Mouse (Mus musculus) large intestine, adult 2 months (tissue): ENCODE measurements around the gene Ube2l6. TPM values are rescaled to one million over a fixed set of nuclear protein-coding genes. Genes with fewer than 3 reads are reported as not detected.

ENCODE experiments used
- DNase-seq: peaks from one replicate; pipeline ENCODE4 v3.0.0-alpha.2; 2012; ENCODE audit warnings: low read depth, low spot score
- WGBS: fragments of 180-500 bp; shearing (Covaris S2); methylation state at CpG from one replicate; pipeline ENCODE4 v1.1.7; 2018; 5-methylcytosine and 5-hydroxymethylcytosine counted together
- polyA plus RNA-seq: library from polyadenylated mRNA; depleted of rRNA; stranded (reverse); fragments of >200 nt; gene quantifications from 2 replicates; pipeline ENCODE4 v1.2.3, GENCODE M21; 2012; rRNA removed

Ube2l6 gene
- 59.1 and 85.6 TPM in 2 replicates for polyA plus RNA-seq

DNA sequence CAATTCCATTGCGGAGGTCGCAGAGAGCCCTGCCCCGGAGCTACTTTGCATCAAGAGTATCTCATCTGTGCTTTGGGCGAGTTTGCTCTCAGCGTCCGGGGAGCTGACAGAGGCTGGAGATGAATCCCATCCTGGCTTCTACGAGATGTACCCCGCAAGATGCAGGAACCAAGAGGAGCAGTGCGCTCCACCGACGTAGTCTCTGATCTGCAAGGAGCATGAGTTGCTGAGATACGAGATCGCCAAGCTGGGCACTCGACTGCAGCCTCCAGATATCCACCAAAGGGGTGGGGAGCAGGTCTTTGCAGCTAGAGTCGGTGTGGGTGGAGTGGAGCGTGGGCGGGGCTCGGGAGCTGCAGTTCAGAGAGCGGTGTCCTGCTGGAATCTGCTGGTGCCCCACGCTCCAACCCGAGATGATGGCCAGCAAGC lies at the start of gene Ube2l6:
Ube2l6 (plus strand) TSS at position 336 of the 429 bp plus-strand sequence.
- DNase-seq, result peak; percentile 29
- 1% methylated on average over 21 of the region's 21 CpGs for WGBS

GRCm38 (mm10) chr2:84750115-84750514 lies 48.5 kb upstream of the Ube2l6 start:
- DNase-seq, result no peak
- 42% methylated on average over 6 of the region's 6 CpGs for WGBS

DNA sequence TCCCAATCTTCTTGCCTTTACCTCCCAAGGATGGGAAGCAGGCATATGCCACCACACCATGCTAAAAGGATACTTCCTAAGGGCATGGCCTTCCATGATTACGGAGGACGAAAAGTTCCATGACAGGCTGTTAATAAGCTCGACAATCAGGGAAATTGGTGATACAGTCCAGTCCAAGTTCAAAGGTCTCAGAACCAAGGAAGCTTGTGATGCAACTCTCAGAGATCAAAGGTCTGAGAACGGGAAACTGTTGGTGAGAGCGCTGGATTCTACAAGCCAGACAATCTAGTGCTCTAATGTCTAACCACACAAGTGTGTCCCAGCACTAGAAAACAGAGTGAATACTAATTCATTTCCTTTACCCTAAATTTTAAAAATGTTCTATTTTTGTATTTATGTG lies 42.4 kb upstream of the Ube2l6 start:
- 47% methylated on average over 5 of the region's 5 CpGs for WGBS
- no peak for DNase-seq

DNA sequence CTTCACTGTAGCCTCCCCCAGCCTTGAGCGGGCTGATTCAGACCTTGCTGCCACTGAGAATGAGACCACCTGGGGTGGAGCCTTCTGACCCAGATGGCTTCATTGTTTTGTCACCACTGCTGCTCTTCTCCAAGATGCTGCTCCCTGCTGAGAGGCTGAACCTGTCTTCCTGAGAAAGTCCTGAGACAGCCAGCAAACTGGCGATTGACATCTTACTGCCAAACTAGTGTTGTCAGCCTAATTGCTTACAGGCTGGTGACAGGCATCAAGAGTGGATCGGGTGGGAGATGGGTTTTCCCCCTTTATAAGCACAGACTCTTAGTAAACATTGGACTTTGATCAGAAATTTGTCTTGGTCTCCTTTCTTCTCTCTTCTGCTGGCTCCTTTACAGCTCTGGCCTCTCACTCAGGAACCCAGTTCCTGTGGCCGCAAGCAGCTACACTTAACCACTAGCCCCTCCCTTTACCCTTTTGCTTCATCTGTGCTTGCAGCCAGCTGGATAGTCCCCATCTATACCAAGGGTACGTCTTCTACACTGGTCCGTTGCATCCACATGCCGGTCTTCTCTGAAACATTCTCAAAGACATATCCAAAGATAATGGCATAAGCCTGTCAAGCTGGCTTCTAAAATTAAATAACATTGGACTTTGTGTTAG lies 41.5 kb upstream of the Ube2l6 start:
- 71% methylated on average over 7 of the region's 7 CpGs for WGBS

GRCm38 (mm10) chr2:84758542-84759127 lies 40.0 kb upstream of the Ube2l6 start:
- no peak for DNase-seq
- 1% methylated on average over 2 of the region's 2 CpGs for WGBS

More for the DNA sequence above, 41.5 kb upstream of the Ube2l6 start:
- DNase-seq, result no peak

DNA sequence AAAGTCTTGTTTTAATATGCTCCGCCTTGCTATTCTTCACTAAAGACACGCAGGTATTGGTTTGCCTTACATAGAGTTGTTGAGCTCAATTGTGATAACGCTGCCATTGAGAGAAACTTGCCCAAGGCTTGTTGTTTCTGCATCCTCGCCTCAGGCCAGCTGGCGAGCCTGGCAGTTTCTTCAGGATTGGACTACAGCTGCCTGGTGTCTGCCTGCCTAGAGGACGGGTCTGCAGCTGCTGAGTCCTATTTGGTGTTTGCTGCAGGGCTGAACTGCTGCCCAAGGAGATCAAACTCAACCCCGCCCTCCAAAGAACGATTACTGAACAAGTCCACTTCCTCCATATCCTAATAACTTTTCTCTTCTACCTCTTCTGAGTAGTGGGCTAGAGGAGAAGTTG lies 37.9 kb upstream of the Ube2l6 start:
- no peak for DNase-seq
- WGBS, result 55% methylated on average over 8 of the region's 8 CpGs

- DNase-seq, result no peak
- WGBS, result 63% methylated on average over 3 of the region's 3 CpGs
These were observed 37.3 kb upstream of the Ube2l6 start for GRCm38 (mm10) chr2:84761309-84761708.

DNA sequence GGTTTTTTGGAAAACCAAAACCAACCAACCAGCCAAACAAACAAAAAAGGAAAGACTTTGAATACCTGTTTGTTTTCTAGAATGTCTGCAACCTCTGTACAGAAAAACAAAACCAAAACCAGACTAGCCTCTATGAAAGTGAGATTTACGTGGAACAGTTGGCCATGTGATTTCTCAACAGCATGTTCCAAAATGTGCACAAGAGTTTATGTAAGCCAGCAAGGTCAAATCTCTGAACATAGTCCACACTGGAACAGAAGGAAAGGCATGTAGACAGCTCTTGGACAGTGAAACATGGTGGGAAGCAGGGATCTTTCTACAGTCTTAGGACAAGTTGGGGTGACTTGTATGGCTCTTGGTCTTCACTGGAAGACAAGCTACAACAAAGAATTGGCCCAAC lies 36.8 kb upstream of the Ube2l6 start:
- 63% methylated on average over 1 of the region's 1 CpGs for WGBS
- no peak for DNase-seq

GRCm38 (mm10) chr2:84762295-84762694 lies 36.3 kb upstream of the Ube2l6 start:
- DNase-seq, result no peak
- 63% methylated on average over 4 of the region's 4 CpGs for WGBS

- DNase-seq, result no peak
These were observed 35.8 kb upstream of the Ube2l6 start for GRCm38 (mm10) chr2:84762818-84763217.

DNA sequence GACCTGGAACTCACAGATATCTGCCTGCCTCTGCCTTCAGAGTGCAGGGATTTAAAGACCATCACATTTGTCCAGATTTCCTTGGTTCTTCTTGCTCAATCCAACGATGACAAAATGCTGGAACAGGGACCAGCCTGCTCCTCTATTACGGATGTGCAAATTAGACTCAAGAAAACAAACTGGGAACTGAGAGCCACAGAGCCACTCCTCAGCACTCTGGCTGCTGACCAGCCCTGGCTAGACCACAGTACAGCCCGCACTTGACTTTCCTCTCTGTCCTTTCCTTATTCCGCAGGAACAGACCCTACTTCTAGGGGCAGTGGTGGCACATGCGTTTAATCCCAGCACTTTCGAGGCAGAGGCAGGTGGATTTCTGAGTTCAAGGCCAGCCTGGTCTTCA lies 28.1 kb upstream of the Ube2l6 start:
- 62% methylated on average over 6 of the region's 6 CpGs for WGBS
- DNase-seq, result no peak

More at GRCm38 (mm10) chr2:84762818-84763217, 35.8 kb upstream of the Ube2l6 start:
- WGBS, result 43% methylated on average over 1 of the region's 1 CpGs

GRCm38 (mm10) chr2:84772454-84772853 lies 26.2 kb upstream of the Ube2l6 start:
- DNase-seq, result no peak
- WGBS, result 71% methylated on average over 4 of the region's 4 CpGs

GRCm38 (mm10) chr2:84773195-84773594 lies 25.4 kb upstream of the Ube2l6 start:
- 67% methylated on average over 5 of the region's 5 CpGs for WGBS
- DNase-seq, result no peak

- no peak for DNase-seq
- 12% methylated on average over 15 of the region's 15 CpGs for WGBS
These were observed 23.9 kb upstream of the Ube2l6 start for GRCm38 (mm10) chr2:84774751-84775150.

GRCm38 (mm10) chr2:84775241-84775640 lies 23.4 kb upstream of the Ube2l6 start, which contains the start of gene Serping1:
Gene Serping1 (minus strand): TSS chr2:84775444.
- WGBS, result 71% methylated on average over 9 of the region's 9 CpGs
- DNase-seq, result no peak

- no peak for DNase-seq
- 75% methylated on average over 6 of the region's 6 CpGs for WGBS
These were observed 23.0 kb upstream of the Ube2l6 start for GRCm38 (mm10) chr2:84775665-84776064.

- no peak for DNase-seq
- WGBS, result 43% methylated on average over 3 of the region's 3 CpGs
These were observed 20.9 kb upstream of the Ube2l6 start for GRCm38 (mm10) chr2:84777706-84778105.

GRCm38 (mm10) chr2:84779210-84779609 lies 19.4 kb upstream of the Ube2l6 start:
- 30% methylated on average over 6 of the region's 6 CpGs for WGBS
- DNase-seq, result no peak

GRCm38 (mm10) chr2:84783315-84783714 lies 15.3 kb upstream of the Ube2l6 start:
- 70% methylated on average over 1 of the region's 1 CpGs for WGBS
- DNase-seq, result no peak

GRCm38 (mm10) chr2:84783840-84784566 lies 14.6 kb upstream of the Ube2l6 start:
- no peak for DNase-seq
- WGBS, result 77% methylated on average over 3 of the region's 3 CpGs

- no peak for DNase-seq
- 41% methylated on average over 3 of the region's 3 CpGs for WGBS
These were observed 10.3 kb upstream of the Ube2l6 start for GRCm38 (mm10) chr2:84788316-84788715.
